Mouse (Mus musculus): Measurements from ENCODE around the gene Plpp3.

Plpp3 gene

DNA sequence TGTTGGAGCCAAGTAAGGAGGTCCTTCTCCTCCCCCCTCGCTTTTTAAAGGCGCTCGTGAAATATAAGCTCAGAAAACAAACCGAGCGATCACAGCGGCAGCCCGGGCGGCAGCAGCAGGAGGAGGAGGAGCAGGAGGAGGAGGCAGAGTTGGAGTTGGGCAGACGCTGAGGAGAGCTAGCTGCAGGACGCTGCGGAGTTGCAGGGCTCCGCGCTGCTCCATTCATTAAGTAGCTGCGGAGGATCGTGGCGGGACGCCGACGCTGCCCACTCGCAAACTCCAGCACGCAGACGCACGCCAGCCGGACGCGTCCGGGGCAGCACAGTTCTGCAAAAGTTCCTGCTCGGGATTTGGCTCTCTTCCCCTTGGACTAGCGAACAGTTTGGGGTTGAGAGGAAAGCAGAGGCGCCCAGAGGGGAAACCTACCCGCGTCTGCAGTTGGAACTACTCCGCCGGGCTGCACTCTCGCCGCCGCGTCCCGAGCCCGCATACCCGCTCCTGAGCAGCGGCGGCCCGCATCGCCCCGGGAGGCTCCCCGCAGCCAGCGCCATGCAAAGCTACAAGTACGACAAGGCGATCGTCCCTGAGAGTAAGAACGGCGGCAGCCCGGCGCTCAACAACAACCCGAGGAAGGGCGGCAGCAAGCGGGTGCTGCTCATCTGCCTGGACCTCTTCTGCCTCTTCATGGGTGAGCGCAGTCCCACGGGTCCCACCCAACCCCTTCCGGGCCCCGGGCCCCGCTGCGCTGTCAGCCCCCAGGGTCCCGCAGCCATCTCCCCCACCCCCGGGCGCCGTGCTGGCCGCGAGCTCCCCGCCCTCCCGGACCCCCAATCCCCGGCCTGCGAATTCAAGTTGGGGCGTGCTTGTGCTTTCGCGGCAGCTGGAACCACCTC, at the start of gene Plpp3:
Plpp3 (plus strand) TSS at position 72 of the 893 bp plus-strand sequence.
- in situ Hi-C loops (cut with MseI, MboI), result loop anchor here (5.0 to 25.0 kb wide), 3 partner anchors 157 to 780 kb away; no protein-coding TSS in a partner anchor

DNA sequence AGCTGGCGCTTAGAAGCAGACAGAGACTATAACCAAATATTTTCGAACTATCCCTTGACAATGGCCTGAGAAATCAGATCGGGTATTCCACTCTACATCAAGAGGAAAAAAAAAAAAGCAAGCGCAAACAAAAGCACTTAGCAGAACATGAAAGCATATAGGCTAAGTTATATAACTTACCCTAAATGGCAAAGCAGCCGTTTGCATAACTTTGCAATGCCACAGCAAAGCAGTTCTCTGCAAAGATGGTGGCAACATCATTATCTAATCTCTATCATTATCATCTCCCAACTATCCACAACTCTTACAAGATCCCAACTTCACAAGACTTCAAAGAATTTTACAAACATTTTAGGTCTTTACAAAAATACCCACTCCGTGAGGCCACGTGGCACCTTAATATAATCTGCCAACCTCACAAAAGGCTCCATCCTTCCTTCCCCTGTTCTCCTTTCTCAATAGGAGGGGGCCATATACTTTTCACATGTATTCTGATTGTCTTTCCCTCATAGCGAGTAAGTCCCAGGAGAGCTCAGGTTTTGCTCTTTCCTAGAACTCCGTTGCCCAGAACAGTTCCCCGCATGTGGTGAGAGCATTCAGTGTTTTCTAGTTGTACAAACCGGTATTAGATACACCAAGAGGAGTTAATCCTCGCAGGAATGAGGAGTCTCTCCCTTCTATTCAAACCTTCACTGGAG, 49.1 kb upstream of the Plpp3 start:
- in situ Hi-C loops (cut with MseI, MboI), result no loop called here

GRCm38 (mm10) chr4:105108641-105109198, 48.4 kb upstream of the Plpp3 start:
- in situ Hi-C loops (cut with MseI, MboI), result no loop called here

GRCm38 (mm10) chr4:105109199-105109989, 47.8 kb upstream of the Plpp3 start, which contains the start of gene Prkaa2:
Gene Prkaa2, minus strand, starts transcription at chr4:105109890.
- in situ Hi-C loops (cut with MseI, MboI), result no loop called here

GRCm38 (mm10) chr4:105109990-105110683, 47.0 kb upstream of the Plpp3 start:
- in situ Hi-C loops (cut with MseI, MboI), result loop anchor here (5.0 to 10.0 kb wide), 2 partner anchors 78 to 195 kb away; partner anchors contain the start of gene Fyb2 (in 2 of the 2)

GRCm38 (mm10) chr4:105110684-105111035, 46.5 kb upstream of the Plpp3 start:
- in situ Hi-C loops (cut with MseI, MboI), result loop anchor here (5.0 to 10.0 kb wide), 2 partner anchors 78 to 196 kb away; partner anchors contain the start of gene Fyb2 (in 2 of the 2)

GRCm38 (mm10) chr4:105111770-105112169, 45.4 kb upstream of the Plpp3 start:
- in situ Hi-C loops (cut with MseI, MboI), result loop anchor here (5.0 to 10.0 kb wide), 2 partner anchors 79 to 197 kb away; partner anchors contain the start of gene Fyb2 (in 2 of the 2)

GRCm38 (mm10) chr4:105113042-105113441, 44.1 kb upstream of the Plpp3 start:
- in situ Hi-C loops (cut with MseI, MboI), result loop anchor here (5.0 to 10.0 kb wide), 2 partner anchors 81 to 198 kb away; partner anchors contain the start of gene Fyb2 (in 2 of the 2)

DNA sequence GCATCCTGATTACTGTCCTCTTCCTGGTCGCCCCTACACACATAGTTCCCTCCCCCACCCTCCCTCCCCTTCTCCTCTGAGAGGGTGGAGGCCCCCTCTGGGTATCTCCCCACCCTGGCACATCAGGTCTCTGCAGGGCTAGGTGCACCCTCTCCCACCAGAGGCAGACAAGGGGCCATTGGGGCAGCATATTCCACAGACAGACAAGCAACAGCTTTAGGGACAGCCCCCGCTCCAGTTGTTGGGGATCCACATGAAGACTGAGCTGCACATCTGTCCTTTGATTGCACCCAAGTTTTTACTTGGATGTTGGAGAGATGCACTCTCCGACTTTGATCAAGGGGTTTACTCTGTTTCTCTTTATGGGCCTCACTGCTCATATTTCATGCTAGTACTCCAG, 43.7 kb upstream of the Plpp3 start:
- in situ Hi-C loops (cut with MseI, MboI), result loop anchor here (5.0 to 10.0 kb wide), 2 partner anchors 81 to 199 kb away; partner anchors contain the start of gene Fyb2 (in 2 of the 2)

GRCm38 (mm10) chr4:105121081-105121480, 36.1 kb upstream of the Plpp3 start:
- in situ Hi-C loops (cut with MseI, MboI), result loop anchor here in 1 of 2 experiments (10.0 kb wide), 1 partner anchor 46 kb away; no protein-coding TSS in a partner anchor

DNA sequence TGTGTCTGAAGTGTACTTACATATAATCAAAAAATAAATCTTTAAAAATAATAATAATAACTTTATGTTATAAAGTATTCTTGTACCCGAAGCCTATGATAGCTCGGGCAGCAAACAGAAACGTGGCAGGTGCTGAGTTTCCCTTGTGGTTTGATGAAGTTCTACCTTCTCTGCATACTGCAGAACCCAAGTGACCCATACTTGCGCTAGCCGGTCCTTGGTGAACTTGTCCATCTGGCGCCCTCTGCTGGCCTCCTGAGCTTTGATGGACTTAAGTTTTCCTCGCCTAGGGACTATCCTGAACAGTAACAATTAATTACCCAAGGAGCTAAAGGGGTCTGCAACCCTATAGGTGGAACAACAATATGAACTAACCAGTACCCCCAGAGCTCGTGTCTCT, 34.7 kb upstream of the Plpp3 start:
- in situ Hi-C loops (cut with MseI, MboI), result loop anchor here in 1 of 2 experiments (10.0 kb wide), 1 partner anchor 48 kb away; no protein-coding TSS in a partner anchor

DNA sequence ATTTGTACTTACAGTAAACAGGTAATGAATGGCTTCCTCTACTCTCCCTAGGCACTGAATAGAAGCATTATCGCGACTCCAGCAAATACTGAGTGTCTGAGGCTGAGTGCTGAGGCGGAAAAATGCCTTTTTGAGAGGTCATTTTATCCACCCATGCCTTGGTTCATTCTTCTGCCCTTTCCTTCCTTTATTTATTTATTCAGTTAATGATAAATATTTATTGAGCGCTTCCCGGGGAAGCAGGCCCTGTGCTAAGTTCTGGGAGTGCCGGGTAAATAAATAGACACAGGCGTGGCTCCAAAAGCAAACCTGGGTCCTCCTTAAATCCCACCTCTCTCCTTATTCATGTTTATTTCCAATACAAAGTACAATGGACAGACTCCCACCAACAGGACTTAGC, 27.9 kb upstream of the Plpp3 start:
- in situ Hi-C loops (cut with MseI, MboI), result loop anchor here in 1 of 2 experiments (10.0 kb wide), 1 partner anchor 54 kb away; no protein-coding TSS in a partner anchor

GRCm38 (mm10) chr4:105131756-105132314, 25.3 kb upstream of the Plpp3 start:
- in situ Hi-C loops (cut with MseI, MboI), result no loop called here

GRCm38 (mm10) chr4:105133350-105134050, 23.6 kb upstream of the Plpp3 start:
- in situ Hi-C loops (cut with MseI, MboI), result no loop called here

DNA sequence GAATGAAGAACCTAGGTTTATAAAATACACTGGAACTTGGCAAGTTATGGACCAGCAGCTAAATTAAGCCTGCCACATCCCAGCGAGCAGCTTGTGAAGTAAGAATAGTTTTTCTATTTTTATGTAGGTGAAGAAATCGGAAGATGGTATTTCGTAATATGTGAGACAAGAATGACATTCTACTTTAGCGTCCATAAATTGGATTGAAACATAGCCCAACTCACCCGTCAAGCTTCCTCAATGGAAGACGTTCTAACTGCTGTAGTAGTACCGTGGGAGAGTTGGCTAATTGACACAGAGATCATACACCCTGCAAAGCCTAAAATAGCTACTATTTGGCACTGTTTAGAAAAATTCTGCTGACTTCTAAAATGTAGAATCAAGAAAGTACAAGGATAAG, 7.7 kb upstream of the Plpp3 start:
- in situ Hi-C loops (cut with MseI, MboI), result no loop called here

GRCm38 (mm10) chr4:105151911-105152690, 5.0 kb upstream of the Plpp3 start:
- in situ Hi-C loops (cut with MseI, MboI), result loop anchor here (10.0 to 25.0 kb wide), 2 partner anchors 163 to 785 kb away; no protein-coding TSS in a partner anchor

DNA sequence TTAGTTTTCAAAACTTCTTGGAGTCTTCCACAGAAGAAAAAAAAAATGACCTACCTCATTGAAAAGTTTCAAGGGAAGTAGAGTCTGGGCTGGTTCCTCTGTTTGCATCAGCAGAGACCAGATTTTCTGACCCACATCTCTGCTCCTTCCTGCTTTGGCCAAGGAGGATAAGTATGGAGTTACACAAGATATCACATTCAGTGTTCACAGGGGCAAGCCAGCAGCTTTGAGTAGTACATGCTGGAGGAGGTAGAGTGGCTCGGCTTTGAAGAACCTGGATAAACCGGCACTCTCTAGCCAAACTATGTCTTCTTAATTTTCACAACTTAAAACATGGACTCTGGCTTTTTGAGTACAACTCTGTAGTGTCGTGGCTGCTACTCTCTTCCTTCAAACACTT, 3.9 kb upstream of the Plpp3 start:
- in situ Hi-C loops (cut with MseI, MboI), result loop anchor here (10.0 to 25.0 kb wide), 2 partner anchors 162 to 784 kb away; no protein-coding TSS in a partner anchor

GRCm38 (mm10) chr4:105156281-105156680, 866 bp upstream of the Plpp3 start:
- in situ Hi-C loops (cut with MseI, MboI), result loop anchor here (5.0 to 25.0 kb wide), 3 partner anchors 159 to 781 kb away; no protein-coding TSS in a partner anchor
